Mouse (Mus musculus): ENCODE data around the gene D630003M21Rik.

DNA sequence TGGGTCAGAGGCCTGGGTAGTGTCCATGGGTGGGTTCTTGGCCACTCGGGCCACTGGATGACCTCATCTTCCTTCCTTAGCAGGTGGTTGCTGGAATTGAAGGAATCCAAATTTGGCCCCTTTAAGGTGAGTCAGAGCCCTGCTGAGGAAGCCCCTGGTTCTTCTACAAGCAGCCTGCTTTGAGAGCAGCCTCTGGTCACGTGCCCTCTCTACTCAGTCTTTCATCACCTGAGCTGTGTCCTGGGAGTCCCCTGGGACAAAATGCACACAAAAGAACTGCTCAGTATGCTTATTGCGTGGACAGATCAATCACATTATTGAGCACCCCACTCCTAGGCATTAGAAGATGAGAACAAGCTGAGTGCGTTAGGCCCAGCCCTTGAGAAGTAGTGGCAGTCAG lies 47.9 kb upstream of the D630003M21Rik start:
- TF ChIP-seq POLR2A (IDR thresholded peaks at IDR 0.05; ENCODE audit: borderline replicate concordance, extremely low read depth, insufficient read depth, insufficient read length, poor library complexity, severe bottlenecking) (no peak), CTCF (IDR thresholded peaks at IDR 0.05; ENCODE audit: borderline replicate concordance, extremely low read depth, insufficient read depth, insufficient read length) (no peak)
